Mouse (Mus musculus) embryonic facial prominence, embryonic 13.5 days (tissue): Measurements from ENCODE around the gene Mitf. TPM values are rescaled to one million over a fixed set of nuclear protein-coding genes. Genes with fewer than 3 reads are reported as not detected.

Source experiments
- ATAC-seq: fragments of 200-750 bp; cut with Nextera tagmentation; 2 replicates; pipeline ENCODE4 v1.8.0; 2017; ENCODE audit warnings: low read depth; ENCODE audit not compliant: insufficient number of reproducible peaks, insufficient read depth, low FRiP score, low TSS enrichment
- H3K27ac ChIP-seq: fragments of 300-500 bp; sonication (generic); 2 replicates; pipeline ENCODE4 v1.5.1; 2015; ENCODE audit warnings: moderate library complexity, mild to moderate bottlenecking, inconsistent platforms
- H3K27me3 ChIP-seq: fragments of 300-500 bp; sonication (generic); 2 replicates; pipeline ENCODE4 v1.6.1; 2015; ENCODE audit warnings: mild to moderate bottlenecking, inconsistent platforms
- H3K36me3 ChIP-seq: fragments of 300-500 bp; sonication (generic); 2 replicates; pipeline ENCODE4 v1.6.1; 2015; ENCODE audit warnings: mild to moderate bottlenecking, inconsistent platforms
- H3K4me1 ChIP-seq: fragments of 300-500 bp; sonication (generic); 2 replicates; pipeline ENCODE4 v1.6.1; 2015; ENCODE audit warnings: inconsistent platforms
- H3K4me2 ChIP-seq: fragments of 300-500 bp; sonication (generic); 2 replicates; pipeline ENCODE4 v1.6.1; 2015; ENCODE audit warnings: moderate library complexity, mild to moderate bottlenecking, inconsistent platforms
- H3K4me3 ChIP-seq: fragments of 300-500 bp; sonication (generic); 2 replicates; pipeline ENCODE4 v1.5.1; 2015; ENCODE audit warnings: mild to moderate bottlenecking, inconsistent platforms
- H3K9ac ChIP-seq: fragments of 300-500 bp; sonication (generic); 2 replicates; pipeline ENCODE4 v1.6.1; 2015; ENCODE audit warnings: mild to moderate bottlenecking, inconsistent platforms
- H3K9me3 ChIP-seq: fragments of 300-500 bp; sonication (generic); 2 replicates; pipeline ENCODE4 v1.6.1; 2016; ENCODE audit warnings: inconsistent platforms
- WGBS: fragments of 180-500 bp; shearing (Covaris S2); methylation state at CpG from one replicate; pipeline ENCODE4 v1.1.7; 2015; ENCODE audit warnings: mixed read lengths; 5-methylcytosine and 5-hydroxymethylcytosine counted together
- polyA plus RNA-seq: library from polyadenylated mRNA; unstranded; fragments of >200 nt; fragmentation: Nextera tagmentation; extraction: Ambion mirVana; gene quantifications from 2 replicates; pipeline ENCODE4 v1.2.1, GENCODE M21; 2015

Mitf gene
- polyA plus RNA-seq, 1 experiment from 2014 or later: 2.5 TPM

- Histone ChIP-seq H3K9me3 (no peaks in the 10 kb centered on the region), H3K9ac (no peak overlapping the region), H3K27me3 (no peaks in the 10 kb centered on the region), H3K4me3 (no peak overlapping the region), H3K4me2 (no peak overlapping the region), H3K27ac (no peak overlapping the region), H3K36me3 (no peaks in the 10 kb centered on the region), H3K4me1 (no peaks in the 10 kb centered on the region)
- ATAC-seq: no peak
- 33% methylated on average over 2 of the region's 2 CpGs for WGBS
These were observed 76.6 kb downstream of the Mitf start for GRCm38 (mm10) chr6:97883496-97883895.

- Histone ChIP-seq H3K9ac (no peak overlapping the region), H3K9me3 (no peaks in the 10 kb centered on the region), H3K36me3 (no peaks in the 10 kb centered on the region), H3K4me1 (no peaks in the 10 kb centered on the region), H3K4me3 (no peak overlapping the region), H3K27me3 (no peaks in the 10 kb centered on the region), H3K4me2 (no peak overlapping the region), H3K27ac (no peak overlapping the region)
- 77% methylated on average over 4 of the region's 4 CpGs for WGBS
- ATAC-seq: no peak
These were observed 78.1 kb downstream of the Mitf start for GRCm38 (mm10) chr6:97884971-97885370.

GRCm38 (mm10) chr6:97885606-97886005 is 78.8 kb downstream of the Mitf start:
- 66% methylated on average over 3 of the region's 3 CpGs for WGBS
- ATAC-seq: no peak
- Histone ChIP-seq H3K4me3 (no peak overlapping the region), H3K27me3 (no peaks in the 10 kb centered on the region), H3K4me1 (no peaks in the 10 kb centered on the region), H3K9ac (no peak overlapping the region), H3K27ac (no peak overlapping the region), H3K36me3 (no peaks in the 10 kb centered on the region), H3K4me2 (no peak overlapping the region), H3K9me3 (no peaks in the 10 kb centered on the region)

- Histone ChIP-seq H3K4me2 (no peak overlapping the region), H3K4me1 (no peaks in the 10 kb centered on the region), H3K9me3 (no peaks in the 10 kb centered on the region), H3K4me3 (no peak overlapping the region), H3K27ac (no peak overlapping the region), H3K27me3 (no peaks in the 10 kb centered on the region), H3K9ac (no peak overlapping the region), H3K36me3 (no peaks in the 10 kb centered on the region)
- ATAC-seq: no peak
- 83% methylated on average over 4 of the region's 4 CpGs for WGBS
These were observed 81.0 kb downstream of the Mitf start for GRCm38 (mm10) chr6:97887893-97888292.

GRCm38 (mm10) chr6:97888596-97888995 is 81.7 kb downstream of the Mitf start:
- WGBS: 45% methylated on average over 3 of the region's 3 CpGs
- H3K4me1 ChIP-seq: no peaks in the 10 kb centered on the region
- no peak for ATAC-seq
- no peaks in the 10 kb centered on the region for H3K9me3 ChIP-seq
- no peak overlapping the region for H3K27ac ChIP-seq
- no peaks in the 10 kb centered on the region for H3K36me3 ChIP-seq
- no peak overlapping the region for H3K9ac ChIP-seq
- no peak overlapping the region for H3K4me3 ChIP-seq
- no peaks in the 10 kb centered on the region for H3K27me3 ChIP-seq
- no peak overlapping the region for H3K4me2 ChIP-seq

GRCm38 (mm10) chr6:97893546-97893945 is 86.7 kb downstream of the Mitf start:
- WGBS: 56% methylated on average over 5 of the region's 5 CpGs
- Histone ChIP-seq H3K4me1 (no peaks in the 10 kb centered on the region), H3K27me3 (no peaks in the 10 kb centered on the region)

GRCm38 (mm10) chr6:97897191-97897590 is 90.3 kb downstream of the Mitf start:
- 89% methylated on average over 6 of the region's 6 CpGs for WGBS
- H3K27me3 ChIP-seq: no peaks in the 10 kb centered on the region
- no peaks in the 10 kb centered on the region for H3K4me1 ChIP-seq
- no peak for ATAC-seq
- H3K9ac ChIP-seq: no peak overlapping the region
- H3K9me3 ChIP-seq: no peaks in the 10 kb centered on the region
- no peak overlapping the region for H3K4me2 ChIP-seq
- H3K4me3 ChIP-seq: no peak overlapping the region
- H3K36me3 ChIP-seq: no peaks in the 10 kb centered on the region
- H3K27ac ChIP-seq: no peak overlapping the region

More at GRCm38 (mm10) chr6:97893546-97893945, 86.7 kb downstream of the Mitf start:
- ATAC-seq: no peak
- no peak overlapping the region for H3K4me3 ChIP-seq
- no peaks in the 10 kb centered on the region for H3K9me3 ChIP-seq
- H3K4me2 ChIP-seq: no peak overlapping the region
- H3K9ac ChIP-seq: no peak overlapping the region
- H3K27ac ChIP-seq: no peak overlapping the region
- no peaks in the 10 kb centered on the region for H3K36me3 ChIP-seq

GRCm38 (mm10) chr6:97898085-97898484 is 91.2 kb downstream of the Mitf start:
- H3K4me3 ChIP-seq: no peak overlapping the region
- WGBS: 71% methylated on average over 5 of the region's 5 CpGs
- H3K4me2 ChIP-seq: no peak overlapping the region
- no peak for ATAC-seq
- no peaks in the 10 kb centered on the region for H3K27me3 ChIP-seq
- no peaks in the 10 kb centered on the region for H3K9me3 ChIP-seq
- no peak overlapping the region for H3K9ac ChIP-seq
- H3K27ac ChIP-seq: no peak overlapping the region
- no peaks in the 10 kb centered on the region for H3K4me1 ChIP-seq
- H3K36me3 ChIP-seq: no peaks in the 10 kb centered on the region

GRCm38 (mm10) chr6:97901561-97901960 is 94.7 kb downstream of the Mitf start:
- Histone ChIP-seq H3K4me2 (no peak overlapping the region), H3K9me3 (no peaks in the 10 kb centered on the region), H3K27me3 (no peaks in the 10 kb centered on the region), H3K9ac (no peak overlapping the region), H3K27ac (no peak overlapping the region), H3K4me3 (no peak overlapping the region), H3K36me3 (no peaks in the 10 kb centered on the region), H3K4me1 (no peaks in the 10 kb centered on the region)
- ATAC-seq: no peak
- WGBS: 66% methylated on average over 5 of the region's 5 CpGs

GRCm38 (mm10) chr6:97902205-97902604 is 95.4 kb downstream of the Mitf start:
- Histone ChIP-seq H3K4me3 (no peak overlapping the region), H3K4me1 (no peaks in the 10 kb centered on the region), H3K4me2 (no peak overlapping the region), H3K9me3 (no peaks in the 10 kb centered on the region), H3K27ac (no peak overlapping the region), H3K36me3 (no peaks in the 10 kb centered on the region), H3K27me3 (no peaks in the 10 kb centered on the region), H3K9ac (no peak overlapping the region)
- WGBS: 84% methylated on average over 1 of the region's 1 CpGs
- no peak for ATAC-seq

- Histone ChIP-seq H3K4me2 (no peak overlapping the region), H3K4me3 (no peak overlapping the region), H3K9me3 (no peaks in the 10 kb centered on the region), H3K9ac (no peak overlapping the region), H3K36me3 (no peaks in the 10 kb centered on the region), H3K27ac (no peak overlapping the region), H3K27me3 (no peaks in the 10 kb centered on the region), H3K4me1 (peaks cover 19% of the 10 kb centered on the region)
- WGBS: 89% methylated on average over 8 of the region's 8 CpGs
- ATAC-seq: no peak
These were observed 107.9 kb downstream of the Mitf start for GRCm38 (mm10) chr6:97914768-97915167.

- H3K27ac ChIP-seq: no peak overlapping the region
- ATAC-seq: no peak
- no peaks in the 10 kb centered on the region for H3K27me3 ChIP-seq
- WGBS: 68% methylated on average over 7 of the region's 7 CpGs
- H3K9ac ChIP-seq: no peak overlapping the region
- no peak overlapping the region for H3K4me3 ChIP-seq
- H3K4me2 ChIP-seq: no peak overlapping the region
- peaks cover 19% of the 10 kb centered on the region for H3K4me1 ChIP-seq
- H3K9me3 ChIP-seq: no peaks in the 10 kb centered on the region
- no peaks in the 10 kb centered on the region for H3K36me3 ChIP-seq
These were observed 109.6 kb downstream of the Mitf start for GRCm38 (mm10) chr6:97916386-97916903.

- H3K9ac ChIP-seq: no peak overlapping the region
- WGBS: 40% methylated on average over 4 of the region's 4 CpGs
- H3K4me1 ChIP-seq: peaks cover 19% of the 10 kb centered on the region
- H3K9me3 ChIP-seq: no peaks in the 10 kb centered on the region
- no peak for ATAC-seq
- H3K4me2 ChIP-seq: no peak overlapping the region
- H3K27ac ChIP-seq: no peak overlapping the region
- H3K36me3 ChIP-seq: no peaks in the 10 kb centered on the region
- no peak overlapping the region for H3K4me3 ChIP-seq
- H3K27me3 ChIP-seq: no peaks in the 10 kb centered on the region
These were observed 111.2 kb downstream of the Mitf start for GRCm38 (mm10) chr6:97918051-97918450.
